Mouse (Mus musculus) adipocyte (in vitro differentiated cells): ENCODE data around the gene Mcoln2.

Source experiments
- DNase-seq: peaks from one replicate; pipeline ENCODE4 v3.0.0-alpha.2; 2016; ENCODE audit warnings: low spot score

Mcoln2 gene

DNA sequence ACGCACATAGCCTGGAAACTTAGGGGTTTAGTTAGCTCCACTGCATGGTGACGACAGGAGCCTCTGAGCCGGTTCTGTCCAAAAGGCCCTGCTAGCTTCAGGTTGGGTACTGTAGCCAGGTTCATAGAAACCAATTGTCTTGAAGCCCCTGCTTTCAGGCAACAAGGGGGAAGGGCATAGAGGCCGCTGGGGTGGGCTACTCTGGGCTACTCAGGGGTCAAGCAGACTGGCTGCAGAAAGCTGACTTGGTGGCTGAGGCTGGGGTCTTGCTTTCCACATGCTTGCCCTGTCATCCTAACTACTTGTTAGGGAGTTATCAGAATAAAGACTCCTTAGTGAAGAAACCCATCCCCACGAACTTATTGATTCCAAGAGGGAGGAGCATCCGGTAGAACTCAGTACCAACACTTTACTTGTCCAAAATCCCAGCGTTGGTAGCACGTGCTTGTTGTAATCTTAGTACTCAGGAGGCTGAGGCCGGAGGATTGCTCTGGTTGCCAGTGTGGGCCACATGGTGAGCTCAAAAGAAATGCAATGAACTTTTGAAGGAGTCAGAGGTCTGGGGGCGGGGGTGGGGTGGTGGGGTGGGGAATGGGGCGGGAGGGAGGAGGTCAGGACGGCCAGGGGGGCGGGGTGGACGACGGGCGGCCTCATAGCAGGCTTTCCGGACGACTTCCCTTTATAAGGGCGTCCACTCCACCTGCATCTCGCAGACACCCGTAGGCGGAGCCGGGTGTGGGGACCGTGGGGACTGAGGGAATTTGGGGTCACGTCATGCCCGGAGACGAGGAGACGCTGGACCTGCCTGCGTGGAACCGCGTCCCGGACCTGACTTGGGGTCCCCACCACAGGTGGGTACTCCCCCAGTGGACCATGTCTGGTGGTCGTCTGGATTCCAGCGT lies at the start of gene Mcoln2:
Gene Mcoln2, plus strand, starts transcription at position 678 of the 902 bp plus-strand sequence.
- DNase-seq, result no peak

DNA sequence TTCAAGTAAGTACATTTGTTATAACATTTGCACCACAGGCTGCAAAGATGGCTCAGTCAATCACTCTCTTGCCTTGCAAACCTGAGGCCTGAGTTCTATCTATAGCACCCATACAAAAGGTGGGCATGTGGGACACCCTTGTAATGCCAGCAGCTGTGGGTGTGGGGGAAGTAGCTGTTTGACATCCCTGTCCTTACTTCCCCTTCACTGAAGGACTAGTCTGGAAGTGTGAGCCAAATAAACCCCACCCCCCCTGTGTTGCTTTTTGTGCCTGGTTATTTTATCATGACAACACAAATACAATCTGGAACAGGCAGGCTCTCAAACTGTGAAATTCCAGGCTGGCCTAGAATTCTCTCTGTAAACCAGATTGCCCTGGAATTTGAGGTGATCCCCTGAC lies 49.7 kb upstream of the Mcoln2 start:
- DNase-seq, result no peak

DNA sequence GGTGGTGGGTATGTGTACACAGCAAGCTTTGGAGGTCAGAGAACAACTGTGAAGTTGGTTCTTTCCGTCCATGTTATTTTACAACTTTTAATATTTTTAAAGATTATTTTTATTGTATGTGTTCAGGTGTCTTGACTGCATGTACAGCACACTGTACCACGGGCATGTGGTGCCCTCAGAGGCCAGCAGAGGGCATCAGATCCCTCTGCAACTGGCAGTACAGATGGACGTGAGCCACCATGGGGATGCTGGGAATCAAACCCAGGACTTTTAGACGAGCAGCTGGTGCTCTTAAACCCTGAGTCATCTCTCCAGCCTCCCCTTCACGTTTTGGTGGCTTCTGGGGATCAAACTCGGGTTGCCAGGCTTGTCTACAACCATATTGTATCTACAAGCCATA lies 47.6 kb upstream of the Mcoln2 start:
- DNase-seq, result no peak

DNA sequence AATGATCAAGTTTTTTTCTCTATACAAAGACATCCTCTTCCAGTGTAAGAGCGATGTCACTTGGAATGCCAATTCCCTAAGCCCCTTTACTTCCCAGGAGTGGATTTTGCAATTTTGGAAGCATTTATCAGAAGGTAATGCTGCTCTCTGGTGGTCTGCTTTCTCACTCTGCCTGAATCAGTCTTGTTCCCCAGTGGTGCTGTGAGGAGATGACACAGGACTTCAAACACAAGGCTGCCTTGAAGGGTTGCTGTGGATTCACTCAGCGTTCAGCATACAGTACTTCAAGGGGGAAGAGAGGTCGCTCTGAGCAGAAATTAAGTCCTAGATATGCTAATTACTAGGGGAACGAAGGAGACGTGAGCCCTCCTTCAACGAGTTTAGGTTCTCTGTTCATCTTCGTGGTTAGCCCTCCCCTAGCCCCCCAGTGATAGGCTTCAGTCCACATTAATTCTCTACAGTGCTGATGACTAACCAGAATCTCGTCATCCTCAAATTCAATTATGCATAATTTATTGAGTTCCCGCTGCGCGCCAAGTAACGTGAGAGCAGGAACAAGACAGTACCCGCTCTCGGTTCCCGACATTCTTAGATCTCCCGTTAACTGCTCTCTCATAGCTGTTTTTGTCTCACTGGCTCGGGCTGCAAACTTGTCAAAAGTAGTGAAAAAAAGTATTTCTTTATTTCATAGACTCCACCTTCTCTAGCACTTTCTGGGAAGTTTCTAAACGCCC lies 42.4 kb upstream of the Mcoln2 start:
- peak; percentile 18 for DNase-seq

DNA sequence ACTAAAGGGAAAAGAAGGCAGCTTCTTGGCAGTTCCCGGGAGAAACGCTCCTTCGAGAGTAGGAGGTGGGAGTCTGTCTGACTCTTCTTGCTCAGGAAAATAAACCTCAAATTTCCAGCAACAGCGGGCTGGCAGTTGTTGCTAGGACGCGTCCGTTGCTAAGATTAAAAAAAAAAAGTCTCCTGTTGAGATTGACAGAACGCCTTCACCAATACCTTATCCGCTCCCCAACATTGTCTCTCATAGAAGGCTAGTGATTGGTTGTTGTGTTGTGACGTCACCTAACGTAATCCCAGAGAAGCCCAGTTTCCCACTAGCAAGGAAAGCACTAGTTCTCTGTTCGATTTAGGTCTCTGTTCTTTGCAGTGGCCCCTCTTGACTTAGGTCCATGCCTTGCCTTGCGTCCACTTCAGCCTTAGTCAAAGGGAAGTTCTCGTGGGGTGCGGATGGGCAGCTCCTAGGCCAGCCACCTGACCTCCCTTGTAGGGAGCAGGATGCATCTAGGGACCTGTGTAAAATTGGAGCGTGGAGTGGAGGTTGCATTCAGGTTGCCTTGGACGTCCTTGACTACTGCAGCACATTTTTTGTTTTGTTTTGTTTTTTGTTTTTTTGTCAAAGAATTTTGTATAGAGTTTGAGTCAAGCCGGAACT lies 41.6 kb upstream of the Mcoln2 start, which contains the start of gene Wdr63:
Gene Wdr63, minus strand, starts transcription at position 210 of the 651 bp plus-strand sequence.
- DNase-seq, result no peak

DNA sequence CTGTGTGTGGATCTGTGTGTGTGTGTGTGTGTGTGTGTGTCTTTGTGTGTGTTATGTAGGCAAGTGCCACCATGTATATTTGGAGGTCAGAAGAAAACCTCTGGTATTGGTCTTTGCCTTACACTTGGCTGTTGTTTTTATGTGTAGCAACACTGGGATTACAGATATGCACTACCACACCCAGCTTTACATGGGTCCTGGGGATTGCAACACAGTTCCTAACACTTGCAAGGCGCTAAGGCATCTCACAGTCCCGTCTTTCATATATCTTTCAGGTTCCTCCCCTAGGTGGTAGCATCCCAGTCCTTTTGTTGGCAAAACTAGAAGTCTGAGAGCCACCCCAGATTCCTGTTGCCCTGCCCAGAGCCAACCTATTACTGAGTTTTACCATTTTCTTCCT lies 40.7 kb upstream of the Mcoln2 start:
- no peak for DNase-seq

DNA sequence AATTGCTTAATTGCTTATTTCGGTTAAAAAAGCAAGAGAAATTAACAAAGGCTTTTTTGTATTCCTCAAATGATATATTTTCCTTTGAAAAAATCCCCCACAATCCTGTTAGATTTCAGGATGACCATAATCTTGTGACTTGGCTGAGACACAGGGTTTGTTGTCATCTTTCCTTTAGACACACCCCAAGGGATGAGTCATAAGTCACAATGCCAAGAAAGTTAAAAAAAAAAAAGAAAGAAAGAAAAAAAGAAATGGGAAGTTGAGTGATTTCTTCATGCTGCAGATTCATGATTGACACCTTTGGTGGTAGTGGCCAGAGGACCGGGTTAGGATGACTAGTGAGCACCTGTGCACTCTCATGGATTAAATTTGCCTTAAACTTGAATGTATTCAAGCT lies 39.3 kb upstream of the Mcoln2 start:
- peak; percentile 73 for DNase-seq

DNA sequence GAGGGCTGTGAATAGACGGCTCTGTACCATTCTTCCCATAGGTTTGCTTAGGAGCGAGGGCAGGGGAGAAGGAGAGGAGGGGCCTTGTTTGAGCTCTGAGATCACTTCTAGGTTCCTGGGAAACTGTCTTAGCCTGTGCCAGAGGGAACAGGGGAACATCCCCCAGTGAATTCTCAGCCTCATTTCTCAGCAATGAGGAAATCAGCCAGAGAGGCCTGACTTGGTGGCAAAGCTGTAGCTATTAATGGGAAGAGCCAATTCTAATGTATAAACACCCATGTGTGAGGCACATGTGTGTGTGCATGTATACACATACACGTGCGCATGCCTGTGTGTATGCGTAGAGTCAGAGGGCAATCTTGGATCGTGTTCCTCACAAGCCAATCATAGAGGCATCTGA lies 38.7 kb upstream of the Mcoln2 start:
- peak; percentile 23 for DNase-seq

DNA sequence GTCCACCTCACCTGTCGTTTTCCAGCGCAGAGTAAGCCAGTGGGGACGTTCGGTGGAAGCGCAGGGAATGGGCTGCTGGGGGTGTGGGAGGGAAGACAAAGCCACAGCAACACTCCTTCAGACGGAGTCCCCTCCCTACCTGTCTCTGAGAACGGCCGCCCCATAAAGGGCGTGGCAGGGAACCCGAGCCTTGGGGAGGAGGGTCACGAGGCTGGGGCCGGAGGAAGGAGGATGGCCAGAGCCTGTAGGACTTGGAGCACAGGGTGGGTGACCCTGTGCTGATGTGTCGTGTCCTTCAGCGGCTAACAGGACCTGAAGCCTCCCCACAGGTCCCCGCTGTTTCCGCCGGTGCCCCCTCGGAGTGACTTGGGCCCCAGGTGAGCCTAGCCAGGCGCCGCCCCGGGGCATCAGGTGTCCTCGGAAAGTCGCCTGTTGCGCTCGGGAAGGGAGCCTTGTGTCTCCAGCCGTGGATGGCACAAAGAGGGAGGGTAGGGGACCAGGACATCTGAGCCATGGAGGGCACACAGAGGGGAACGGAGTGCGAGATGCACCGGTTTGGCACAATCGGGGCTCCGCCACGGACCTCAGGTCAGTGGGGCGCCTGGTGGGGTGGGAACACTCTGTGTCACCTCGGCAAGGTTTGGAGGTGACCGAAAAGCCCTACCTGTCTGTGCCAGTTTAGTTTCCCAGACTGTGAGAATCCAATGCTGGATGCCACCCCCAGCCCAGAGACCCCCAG lies 32.2 kb upstream of the Mcoln2 start, which contains the start of gene Mcoln3:
Gene Mcoln3, plus strand, starts transcription at position 193 of the 739 bp plus-strand sequence.
- DNase-seq, result no peak

DNA sequence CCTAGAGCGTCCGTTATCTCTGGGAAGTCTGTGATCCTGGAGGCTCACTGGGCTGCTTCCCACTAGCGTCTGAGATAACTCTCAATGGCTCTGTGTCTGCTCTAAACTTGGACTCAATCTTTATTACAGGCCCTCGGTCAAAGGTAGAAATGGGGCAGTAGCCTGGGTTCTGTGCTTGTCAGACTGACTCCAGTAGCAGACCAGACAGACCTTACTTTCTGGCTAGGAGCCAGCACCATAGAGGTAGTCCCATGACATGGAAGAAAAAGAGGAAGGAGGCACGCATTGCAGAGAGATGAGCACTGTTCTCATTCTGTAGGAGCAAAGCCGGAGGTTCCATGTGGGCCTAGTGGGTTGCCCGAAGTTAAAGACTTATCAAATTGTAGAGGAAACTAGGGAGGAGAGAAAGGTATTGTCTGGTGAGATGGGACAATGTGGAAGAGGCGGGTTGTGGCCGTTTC lies 31.6 kb upstream of the Mcoln2 start:
- DNase-seq, result no peak

DNA sequence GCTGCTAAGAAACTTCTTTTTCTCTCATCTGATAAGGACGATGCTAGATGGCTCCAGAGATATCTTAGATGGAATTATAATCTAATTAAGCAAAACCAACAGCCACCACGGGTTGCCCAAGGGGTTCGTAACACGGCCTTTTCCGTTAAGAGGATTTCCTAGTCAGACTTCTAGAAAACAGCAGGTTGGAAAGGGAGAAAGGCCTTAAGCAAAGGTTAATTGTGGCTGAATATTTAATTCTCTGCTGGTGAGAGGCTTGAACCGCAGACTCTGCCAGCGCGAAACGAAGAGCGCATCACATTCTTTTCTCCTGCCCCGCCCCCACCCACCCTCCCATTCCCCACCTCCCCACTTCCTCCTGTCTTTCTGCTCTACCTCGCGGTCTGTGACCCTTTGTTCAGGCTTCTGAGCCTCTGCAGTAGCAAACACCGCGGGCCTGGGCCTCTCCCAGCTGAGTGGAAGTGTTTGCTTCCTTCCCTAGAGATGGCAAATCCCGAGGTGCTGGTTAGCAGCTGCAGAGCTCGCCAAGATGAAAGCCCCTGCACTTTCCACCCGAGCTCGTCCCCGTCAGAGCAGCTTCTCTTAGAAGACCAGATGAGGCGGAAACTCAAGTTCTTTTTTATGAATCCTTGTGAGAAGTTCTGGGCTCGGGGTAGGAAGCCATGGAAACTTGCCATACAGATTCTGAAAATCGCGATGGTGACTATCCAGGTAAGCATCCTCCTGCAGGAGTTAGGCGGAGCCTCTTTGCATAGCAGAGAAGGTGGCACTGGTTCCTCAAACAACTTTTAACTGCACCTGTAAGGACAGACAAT lies 28.1 kb upstream of the Mcoln2 start:
- no peak for DNase-seq

DNA sequence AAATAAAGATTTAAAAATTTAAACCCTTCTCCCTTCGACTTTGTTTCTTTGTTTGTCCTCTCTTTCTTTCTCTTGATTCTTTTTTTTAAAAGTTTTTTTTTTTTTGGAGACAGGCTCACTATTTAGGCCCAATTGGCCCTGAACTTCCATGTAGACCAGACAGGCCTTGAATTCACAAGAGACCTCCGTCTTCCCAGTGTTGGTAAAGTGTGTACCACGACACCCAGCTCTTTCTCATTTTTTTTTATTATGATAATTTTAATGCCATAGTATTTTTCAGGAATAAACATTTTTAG lies 27.6 kb upstream of the Mcoln2 start:
- DNase-seq, result no peak

DNA sequence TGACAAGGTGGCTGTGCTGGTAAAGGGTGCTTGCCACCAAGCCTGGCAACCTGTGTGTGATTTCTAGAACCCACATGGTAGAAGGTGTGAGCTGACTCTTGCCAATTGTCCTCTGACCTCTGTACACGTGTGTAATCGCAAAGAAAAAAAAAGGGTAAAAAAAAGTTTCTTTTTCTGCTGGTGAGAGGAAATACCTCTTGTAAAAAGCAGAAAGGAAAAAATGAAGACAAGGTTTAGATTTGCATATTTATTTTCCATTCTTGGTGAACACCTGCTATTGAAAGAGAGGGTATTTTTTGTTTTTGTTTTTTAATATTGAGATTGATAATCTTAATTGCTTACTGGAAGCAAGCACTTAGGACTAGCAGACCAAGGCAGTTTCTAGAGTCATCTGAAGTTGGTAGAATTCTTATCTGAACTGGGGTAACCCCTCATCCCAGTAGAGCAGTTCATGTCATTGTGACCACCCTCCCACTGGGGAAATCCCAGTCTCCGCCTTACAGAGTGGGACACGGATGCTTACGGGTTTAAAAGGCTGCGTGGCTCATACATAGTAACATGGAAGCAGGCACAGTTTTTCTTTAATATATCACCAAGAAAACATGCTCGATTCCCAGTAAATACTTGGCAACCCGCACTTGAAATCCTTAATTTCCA lies 26.7 kb upstream of the Mcoln2 start:
- DNase-seq, result no peak

DNA sequence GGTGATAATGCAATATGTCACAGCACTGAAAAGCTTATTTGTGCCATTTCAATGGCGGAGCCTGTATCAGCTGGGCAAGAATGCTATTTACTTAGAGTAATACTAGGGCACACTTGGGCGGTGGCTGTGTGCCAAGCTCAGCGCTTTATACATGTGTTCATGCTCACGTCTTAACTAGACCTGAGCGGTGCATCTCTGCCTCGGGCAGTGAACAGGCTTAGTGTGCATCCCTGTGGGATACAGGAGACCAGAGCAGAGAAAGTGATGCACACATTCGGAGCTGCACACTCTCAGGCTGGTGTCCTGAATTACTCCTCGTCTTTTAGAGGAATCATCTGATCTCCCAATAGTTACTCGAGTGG lies 26.2 kb upstream of the Mcoln2 start:
- no peak for DNase-seq

DNA sequence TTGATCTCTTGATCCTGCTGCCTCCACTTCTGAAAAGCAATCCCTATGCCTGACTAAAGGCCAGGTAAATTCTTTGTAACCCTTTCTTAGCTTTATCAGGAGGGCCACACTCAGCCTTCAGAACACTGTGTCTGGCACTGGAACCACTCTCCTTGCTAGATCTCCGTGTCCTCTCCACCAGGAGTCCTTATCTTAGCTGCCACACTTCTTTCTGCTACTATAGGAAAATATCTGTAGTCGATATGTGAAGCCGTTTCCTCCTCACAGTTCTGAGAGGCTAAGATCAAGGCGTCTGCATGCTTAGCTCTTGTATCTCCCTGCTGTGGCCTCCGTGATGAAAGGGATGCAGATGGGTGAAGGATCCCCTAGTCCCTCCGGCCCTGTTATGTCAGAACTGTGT lies 22.4 kb upstream of the Mcoln2 start:
- DNase-seq, result no peak

DNA sequence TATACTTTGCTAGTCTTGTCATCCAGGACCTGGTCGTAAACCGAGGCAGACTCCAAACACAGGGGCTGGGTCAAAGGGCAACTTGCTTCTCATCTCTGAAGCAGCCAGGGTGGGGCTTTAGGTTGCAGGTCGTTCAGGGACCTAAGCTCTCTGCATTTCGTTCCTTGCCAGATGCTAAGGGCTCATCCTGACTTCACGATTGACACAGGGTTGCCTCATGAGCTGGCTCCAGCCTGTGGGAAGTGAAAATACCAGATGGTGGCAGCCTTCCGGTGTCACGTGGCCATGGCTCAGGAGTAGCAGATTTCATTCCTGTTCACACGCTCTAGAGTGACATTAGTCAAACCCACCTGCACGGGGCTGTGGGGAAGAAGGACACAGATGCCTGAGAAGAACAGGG lies 14.8 kb upstream of the Mcoln2 start:
- peak; percentile 26 for DNase-seq

DNA sequence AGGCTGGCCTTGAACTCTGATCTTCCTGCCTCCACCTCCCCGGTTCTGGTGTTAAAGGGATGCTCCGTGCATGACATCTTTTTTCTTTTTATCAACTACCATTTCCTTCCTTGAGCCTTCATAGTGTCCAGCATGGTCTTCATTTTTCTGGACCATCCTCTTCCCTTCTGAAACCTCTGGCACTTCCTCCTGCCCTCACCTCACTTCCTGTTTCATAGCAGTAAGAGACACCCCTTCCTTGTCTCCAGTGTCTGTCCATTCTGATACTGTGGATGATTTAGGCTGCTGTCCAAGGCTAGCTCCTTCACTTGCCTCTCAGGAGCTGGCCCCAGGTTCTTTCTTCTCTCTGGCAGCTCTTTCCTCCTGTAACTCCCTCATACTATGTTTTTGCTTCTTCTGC lies 14.2 kb upstream of the Mcoln2 start:
- no peak for DNase-seq

DNA sequence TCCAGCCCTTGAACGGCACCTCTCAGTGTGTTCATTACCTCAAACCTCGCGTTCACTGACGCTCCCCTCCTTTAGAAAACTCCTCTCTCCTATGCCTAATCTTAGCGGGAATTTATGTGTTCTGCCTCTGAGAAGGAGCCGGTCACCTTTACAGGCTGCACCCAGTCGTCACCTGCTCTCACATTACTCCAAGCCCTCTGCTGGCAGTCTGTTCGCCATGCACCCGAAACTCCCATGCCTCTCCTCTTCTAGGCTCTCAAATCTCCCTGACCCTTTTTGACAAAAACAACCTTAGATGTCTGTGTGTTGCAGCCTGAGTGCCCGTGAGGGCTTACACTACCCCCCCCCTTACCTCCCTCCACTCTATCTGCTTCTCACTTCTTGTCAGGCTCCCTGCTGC lies 13.2 kb upstream of the Mcoln2 start:
- no peak for DNase-seq

DNA sequence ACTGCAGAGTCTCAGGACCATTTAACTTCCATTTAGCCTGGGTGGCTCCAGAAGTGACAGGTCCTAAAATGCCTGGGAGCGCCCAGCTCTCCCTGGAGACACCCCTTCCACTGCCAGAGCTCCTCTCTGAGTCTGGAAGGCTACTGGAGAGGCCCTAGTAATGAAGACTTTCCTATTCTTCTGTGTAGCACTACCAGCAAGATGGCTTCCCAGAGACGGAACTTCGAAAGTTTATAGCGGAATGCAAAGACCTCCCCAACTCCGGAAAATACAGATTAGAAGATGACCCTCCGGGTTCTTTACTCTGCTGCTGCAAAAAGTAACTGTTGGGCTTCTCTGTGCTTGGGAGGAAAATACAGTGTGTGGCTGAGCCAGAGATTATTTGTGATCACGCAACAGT lies 9.4 kb upstream of the Mcoln2 start:
- DNase-seq, result no peak

DNA sequence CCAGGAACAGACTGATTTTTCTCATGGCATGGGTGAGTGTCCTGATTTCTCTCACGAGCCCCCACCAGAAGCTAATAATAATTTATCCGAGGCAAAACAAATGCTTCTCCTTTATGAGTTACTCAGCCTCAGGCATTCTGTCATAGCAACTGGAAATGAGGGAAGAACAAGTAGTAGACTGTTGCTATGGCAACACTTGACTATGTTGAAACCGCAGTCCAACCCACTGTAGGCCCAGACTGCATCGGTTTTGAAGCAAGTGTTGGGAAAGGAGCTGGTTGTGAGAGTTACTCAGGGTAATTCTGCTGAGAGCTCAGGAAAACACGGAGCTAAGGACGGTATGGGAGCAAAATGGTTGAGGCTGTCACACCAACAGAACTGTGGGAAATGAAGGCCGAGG lies 7.1 kb upstream of the Mcoln2 start:
- no peak for DNase-seq

DNA sequence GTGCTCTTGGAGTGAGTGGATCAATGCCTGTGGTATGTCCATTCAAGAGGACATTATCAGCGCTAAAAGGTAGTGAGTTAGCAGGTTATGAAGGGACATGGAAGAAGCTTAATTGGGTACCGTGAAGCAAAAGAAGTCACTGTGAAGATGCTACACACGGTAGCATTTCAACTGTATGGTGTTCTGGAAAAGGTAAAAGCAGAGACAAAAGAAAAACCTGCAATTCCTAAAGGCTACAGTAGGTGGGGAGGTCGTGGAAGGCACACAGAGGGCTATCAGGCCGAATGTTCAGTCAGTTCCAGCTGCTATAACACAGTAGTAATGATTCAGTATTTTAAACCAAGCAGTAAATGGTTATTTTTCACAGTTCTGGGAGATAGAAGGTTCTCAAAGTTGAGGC lies 4.1 kb upstream of the Mcoln2 start:
- no peak for DNase-seq
